Mouse (Mus musculus): ENCODE data around the gene Fbxo10.

DNA sequence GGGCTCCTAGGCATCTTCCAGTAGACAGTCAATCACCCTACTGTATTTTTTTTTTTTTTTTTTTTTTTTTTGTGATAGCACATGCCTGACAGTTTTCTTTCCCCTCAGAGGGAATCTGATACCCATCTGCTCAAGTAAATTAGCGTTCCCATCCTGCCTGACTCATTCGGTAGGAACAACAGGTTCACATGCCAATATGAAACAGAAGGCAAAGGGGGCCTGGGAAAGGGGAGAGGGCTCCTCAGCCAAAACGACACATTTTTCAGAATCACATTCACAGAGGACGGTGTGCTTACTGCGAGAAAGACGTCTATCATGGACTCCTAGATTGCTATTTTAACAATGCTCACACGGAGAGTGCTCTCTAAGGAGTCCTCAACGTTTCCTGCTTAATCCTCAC lies 917 bp downstream of the Fbxo10 start:
- TF ChIP-seq POLR2A (IDR thresholded peaks at IDR 0.05; ENCODE audit: borderline replicate concordance, extremely low read depth, insufficient read depth, insufficient read length, poor library complexity, severe bottlenecking) (no peak), CTCF (IDR thresholded peaks at IDR 0.05; ENCODE audit: borderline replicate concordance, extremely low read depth, insufficient read depth, insufficient read length) (no peak)

All from brain, embryonic 14.5 days (tissue).